Mouse (Mus musculus): ENCODE data around the gene Nat8f1.

- TF ChIP-seq FLI1 (IDR thresholded peaks at IDR 0.05; ENCODE audit: low read length) (no peak), GATA1 (IDR thresholded peaks at IDR 0.05; ENCODE audit: borderline replicate concordance, low read length) (no peak)
Observed at GRCm38 (mm10) chr6:85961101-85962091, 45.9 kb upstream of the Nat8f1 start, which contains the start of gene Dusp11.

Data from megakaryocyte, embryonic 14.5 days (primary cell).